Mouse (Mus musculus) olfactory bulb, adult 2 months (tissue): ENCODE data around the gene Ccr8.

ENCODE experiments used
- CTCF ChIP-seq: fragments of 200-500 bp; IDR thresholded peaks from 2 replicates; pipeline ENCODE4 v1.5.1; 2012; ENCODE audit warnings: low read depth, mild to moderate bottlenecking, low read length, moderate library complexity; ENCODE audit not compliant: insufficient read depth
- POLR2A ChIP-seq: fragments of 200-500 bp; IDR thresholded peaks from 2 replicates; pipeline ENCODE4 v1.6.1; 2012; ENCODE audit warnings: mild to moderate bottlenecking, low read depth, low read length, moderate library complexity; ENCODE audit not compliant: insufficient read depth

DNA sequence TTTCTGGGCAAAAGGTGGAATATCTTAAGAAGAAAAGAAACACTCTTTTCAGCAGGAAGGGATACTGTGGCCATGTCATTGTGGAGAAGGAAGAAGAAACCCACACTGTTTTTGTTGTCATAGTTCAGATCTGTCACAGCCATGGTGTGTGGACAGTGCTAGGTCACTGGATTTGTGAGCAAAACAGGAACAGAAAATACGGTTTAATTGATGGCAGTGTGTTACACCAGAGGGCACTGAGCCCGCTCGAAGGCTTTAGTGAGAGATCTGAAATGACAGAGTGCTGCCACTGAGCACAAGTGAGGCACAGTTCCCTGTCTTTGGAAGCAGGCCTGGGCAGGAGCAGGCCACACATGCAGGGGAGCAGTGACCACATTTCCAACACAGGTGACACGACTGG, 26.3 kb downstream of the Ccr8 start:
- no peak for TF ChIP-seq POLR2A
- no peak for TF ChIP-seq CTCF
